Mouse (Mus musculus) liver, embryonic 16.5 days (tissue): ENCODE measurements around the gene Egflam. TPM values are rescaled to one million over a fixed set of nuclear protein-coding genes. Genes with fewer than 3 reads are reported as not detected.

Experiments used
- ATAC-seq: fragments of 200-750 bp; cut with Nextera tagmentation; 2 replicates; pipeline ENCODE4 v1.8.0; 2017; ENCODE audit warnings: low read depth, mild to moderate bottlenecking, moderate number of reproducible peaks, moderate library complexity
- H3K27ac ChIP-seq: fragments of 300-500 bp; sonication (generic); 2 replicates; pipeline ENCODE4 v1.5.1; 2014; ENCODE audit warnings: mild to moderate bottlenecking, low read length
- H3K27me3 ChIP-seq: fragments of 300-500 bp; sonication (generic); 2 replicates; pipeline ENCODE4 v1.6.1; 2014; ENCODE audit warnings: low read depth, low read length, mixed read lengths; ENCODE audit not compliant: control insufficient read depth, insufficient read depth
- H3K36me3 ChIP-seq: fragments of 300-500 bp; sonication (generic); 2 replicates; pipeline ENCODE4 v1.6.1; 2014; ENCODE audit warnings: mild to moderate bottlenecking; ENCODE audit not compliant: control insufficient read depth, insufficient read depth
- H3K4me1 ChIP-seq: fragments of 300-500 bp; sonication (generic); 2 replicates; pipeline ENCODE4 v1.6.1; 2014; ENCODE audit warnings: low read depth, low read length, mixed read lengths; ENCODE audit not compliant: control insufficient read depth
- H3K4me2 ChIP-seq: fragments of 300-500 bp; sonication (generic); 2 replicates; pipeline ENCODE4 v1.6.1; 2014; ENCODE audit warnings: low read depth, low read length, mixed read lengths
- H3K4me3 ChIP-seq: fragments of 300-500 bp; sonication (generic); 2 replicates; pipeline ENCODE4 v1.5.1; 2014; ENCODE audit warnings: low read depth, mild to moderate bottlenecking, low read length
- H3K9ac ChIP-seq: fragments of 300-500 bp; sonication (generic); 2 replicates; pipeline ENCODE4 v1.6.1; 2014; ENCODE audit warnings: low read depth, low read length
- H3K9me3 ChIP-seq: fragments of 300-500 bp; sonication (generic); replicated peaks from 2 replicates; pipeline ENCODE4 v1.6.1; 2016; ENCODE audit warnings: low read length; ENCODE audit not compliant: control insufficient read depth
- WGBS: fragments of 180-500 bp; shearing (Covaris S2); extraction: QIAGEN DNeasy Blood & Tissue Kit; methylation state at CpG from one replicate; pipeline ENCODE4 v1.1.7; 2014; ENCODE audit not compliant: insufficient replicate concordance; 5-methylcytosine and 5-hydroxymethylcytosine counted together
- polyA plus RNA-seq: library from polyadenylated mRNA; unstranded; fragments of >200 nt; fragmentation: Nextera tagmentation; extraction: Ambion mirVana; gene quantifications from 2 replicates; pipeline ENCODE4 v1.2.1, GENCODE M21; 2015

Gene Egflam
- polyA plus RNA-seq, 1 experiment from 2014 or later: 0.90 TPM

- no peaks in the 10 kb centered on the region for H3K4me1 ChIP-seq
- no peaks in the 10 kb centered on the region for H3K9me3 ChIP-seq
- no peak overlapping the region for H3K27ac ChIP-seq
- ATAC-seq: no peak
- no peaks in the 10 kb centered on the region for H3K27me3 ChIP-seq
- no peak overlapping the region for H3K9ac ChIP-seq
- no peaks in the 10 kb centered on the region for H3K36me3 ChIP-seq
- no peak overlapping the region for H3K4me2 ChIP-seq
- WGBS: 41% methylated on average over 10 of the region's 10 CpGs
- H3K4me3 ChIP-seq: no peak overlapping the region
Observed at GRCm38 (mm10) chr15:7382457-7382856, 15.7 kb downstream of the Egflam start.

GRCm38 (mm10) chr15:7352635-7353051 lies 45.6 kb downstream of the Egflam start:
- H3K27me3 ChIP-seq: no peaks in the 10 kb centered on the region
- no peak overlapping the region for H3K27ac ChIP-seq
- H3K9ac ChIP-seq: no peak overlapping the region
- no peak overlapping the region for H3K4me3 ChIP-seq
- H3K9me3 ChIP-seq: no peaks in the 10 kb centered on the region
- ATAC-seq: no peak
- WGBS: 57% methylated on average over 1 of the region's 1 CpGs
- H3K4me2 ChIP-seq: no peak overlapping the region
- H3K36me3 ChIP-seq: no peaks in the 10 kb centered on the region
- no peaks in the 10 kb centered on the region for H3K4me1 ChIP-seq

GRCm38 (mm10) chr15:7340703-7341309 lies 57.4 kb downstream of the Egflam start:
- Histone ChIP-seq H3K27me3 (no peaks in the 10 kb centered on the region), H3K9ac (no peak overlapping the region), H3K4me1 (no peaks in the 10 kb centered on the region), H3K36me3 (no peaks in the 10 kb centered on the region), H3K4me3 (no peak overlapping the region), H3K4me2 (no peak overlapping the region), H3K9me3 (no peaks in the 10 kb centered on the region), H3K27ac (no peak overlapping the region)
- 64% methylated on average over 5 of the region's 5 CpGs for WGBS
- ATAC-seq: no peak

GRCm38 (mm10) chr15:7334517-7335298 lies 63.5 kb downstream of the Egflam start:
- H3K4me2 ChIP-seq: no peak overlapping the region
- H3K36me3 ChIP-seq: no peaks in the 10 kb centered on the region
- no peak overlapping the region for H3K4me3 ChIP-seq
- H3K27ac ChIP-seq: no peak overlapping the region
- H3K27me3 ChIP-seq: no peaks in the 10 kb centered on the region
- H3K4me1 ChIP-seq: no peaks in the 10 kb centered on the region
- H3K9me3 ChIP-seq: no peaks in the 10 kb centered on the region
- 62% methylated on average over 11 of the region's 11 CpGs for WGBS
- H3K9ac ChIP-seq: no peak overlapping the region
- ATAC-seq: no peak

GRCm38 (mm10) chr15:7332875-7333274 lies 65.3 kb downstream of the Egflam start:
- no peak overlapping the region for H3K4me3 ChIP-seq
- no peak overlapping the region for H3K27ac ChIP-seq
- no peaks in the 10 kb centered on the region for H3K36me3 ChIP-seq
- no peak overlapping the region for H3K4me2 ChIP-seq
- H3K27me3 ChIP-seq: no peaks in the 10 kb centered on the region
- ATAC-seq: no peak
- H3K9ac ChIP-seq: no peak overlapping the region
- WGBS: 63% methylated on average over 1 of the region's 1 CpGs
- no peaks in the 10 kb centered on the region for H3K9me3 ChIP-seq
- H3K4me1 ChIP-seq: no peaks in the 10 kb centered on the region

- Histone ChIP-seq H3K9ac (no peak overlapping the region), H3K9me3 (no peaks in the 10 kb centered on the region), H3K4me2 (no peak overlapping the region), H3K36me3 (no peaks in the 10 kb centered on the region), H3K4me3 (no peak overlapping the region), H3K27me3 (no peaks in the 10 kb centered on the region), H3K27ac (no peak overlapping the region), H3K4me1 (no peaks in the 10 kb centered on the region)
- ATAC-seq: no peak
- 56% methylated on average over 2 of the region's 2 CpGs for WGBS
Observed at GRCm38 (mm10) chr15:7322599-7323311, 75.4 kb downstream of the Egflam start.

GRCm38 (mm10) chr15:7320901-7321300 lies 77.3 kb downstream of the Egflam start:
- Histone ChIP-seq H3K9me3 (no peaks in the 10 kb centered on the region), H3K9ac (no peak overlapping the region), H3K4me2 (no peak overlapping the region), H3K27me3 (no peaks in the 10 kb centered on the region), H3K27ac (no peak overlapping the region), H3K4me3 (no peak overlapping the region), H3K4me1 (no peaks in the 10 kb centered on the region), H3K36me3 (no peaks in the 10 kb centered on the region)
- no peak for ATAC-seq
- WGBS: 44% methylated on average over 4 of the region's 4 CpGs

- ATAC-seq: no peak
- Histone ChIP-seq H3K27ac (no peak overlapping the region), H3K4me1 (no peaks in the 10 kb centered on the region), H3K9ac (no peak overlapping the region), H3K27me3 (no peaks in the 10 kb centered on the region), H3K4me3 (no peak overlapping the region), H3K4me2 (no peak overlapping the region), H3K9me3 (no peaks in the 10 kb centered on the region), H3K36me3 (no peaks in the 10 kb centered on the region)
- 62% methylated on average over 9 of the region's 9 CpGs for WGBS
Observed at GRCm38 (mm10) chr15:7315539-7315938, 82.7 kb downstream of the Egflam start.

GRCm38 (mm10) chr15:7308711-7309110 lies 89.5 kb downstream of the Egflam start:
- Histone ChIP-seq H3K27me3 (no peaks in the 10 kb centered on the region), H3K9ac (no peak overlapping the region), H3K4me3 (no peak overlapping the region), H3K4me2 (no peak overlapping the region), H3K36me3 (no peaks in the 10 kb centered on the region), H3K4me1 (no peaks in the 10 kb centered on the region), H3K27ac (no peak overlapping the region), H3K9me3 (no peaks in the 10 kb centered on the region)
- 76% methylated on average over 4 of the region's 4 CpGs for WGBS
- no peak for ATAC-seq
